Mouse (Mus musculus): ENCODE results near the gene Atp8a2.

The Atp8a2 gene

GRCm38 (mm10) chr14:59607021-59607420 is 590.0 kb downstream of the Atp8a2 start:
- DNase-seq (ENCODE audit: low spot score in 2 of 2), result no peak

- peak; percentile 56 to 68 for DNase-seq (ENCODE audit: low spot score in 2 of 2)
Observed at GRCm38 (mm10) chr14:59605671-59606353, 591.2 kb downstream of the Atp8a2 start.

DNA sequence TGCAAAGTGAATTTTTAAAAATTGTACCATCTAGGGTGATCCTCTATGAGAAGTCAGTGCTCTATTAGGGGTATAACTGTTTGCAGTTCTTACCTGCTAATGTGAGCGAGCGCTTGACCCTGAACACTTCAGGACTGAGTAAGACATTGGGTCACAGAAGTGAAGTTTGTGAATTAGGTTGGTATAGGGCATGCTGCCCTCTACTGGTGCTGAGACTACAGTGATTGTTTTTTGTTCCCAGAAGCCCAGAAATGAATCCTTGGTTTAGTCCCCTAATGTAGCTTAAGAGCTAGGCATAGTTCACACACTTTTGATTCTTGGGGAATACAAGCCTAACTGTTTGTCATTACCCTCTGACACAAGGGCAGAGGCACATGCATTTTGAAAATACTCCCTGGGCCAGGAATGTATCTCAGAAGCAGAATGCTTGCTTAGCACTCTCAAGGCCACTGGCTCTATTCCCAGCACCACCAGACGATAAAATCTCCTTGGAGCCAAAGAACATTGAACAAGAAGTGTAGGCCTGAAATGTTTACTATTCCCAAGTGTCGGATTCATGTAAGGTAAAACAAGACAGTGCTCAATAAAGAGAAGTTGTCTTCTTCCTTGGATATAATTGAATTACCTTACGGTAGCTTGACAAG is 592.9 kb downstream of the Atp8a2 start:
- peak in 1 of 2 experiments; percentile 24 for DNase-seq (ENCODE audit: low spot score in 2 of 2)

DNA sequence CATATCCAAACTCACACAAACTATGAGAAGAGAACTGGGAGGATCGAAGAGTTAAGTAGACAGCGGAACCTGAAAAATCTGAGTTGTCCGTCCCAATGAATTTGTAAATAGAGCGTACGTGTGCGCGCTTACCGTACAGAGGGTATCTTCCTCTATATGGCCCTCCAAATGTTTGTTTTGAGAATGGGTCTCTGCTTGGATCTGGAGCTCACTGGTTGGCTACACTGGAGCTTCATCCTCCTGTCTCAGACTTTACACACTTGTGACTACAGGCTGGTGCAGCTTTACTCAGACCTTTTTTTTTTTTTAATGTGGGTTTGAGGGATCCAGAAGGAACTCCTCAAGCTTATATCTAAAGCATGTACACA is 598.7 kb downstream of the Atp8a2 start:
- no peak for DNase-seq (ENCODE audit: low spot score in 2 of 2)

DNA sequence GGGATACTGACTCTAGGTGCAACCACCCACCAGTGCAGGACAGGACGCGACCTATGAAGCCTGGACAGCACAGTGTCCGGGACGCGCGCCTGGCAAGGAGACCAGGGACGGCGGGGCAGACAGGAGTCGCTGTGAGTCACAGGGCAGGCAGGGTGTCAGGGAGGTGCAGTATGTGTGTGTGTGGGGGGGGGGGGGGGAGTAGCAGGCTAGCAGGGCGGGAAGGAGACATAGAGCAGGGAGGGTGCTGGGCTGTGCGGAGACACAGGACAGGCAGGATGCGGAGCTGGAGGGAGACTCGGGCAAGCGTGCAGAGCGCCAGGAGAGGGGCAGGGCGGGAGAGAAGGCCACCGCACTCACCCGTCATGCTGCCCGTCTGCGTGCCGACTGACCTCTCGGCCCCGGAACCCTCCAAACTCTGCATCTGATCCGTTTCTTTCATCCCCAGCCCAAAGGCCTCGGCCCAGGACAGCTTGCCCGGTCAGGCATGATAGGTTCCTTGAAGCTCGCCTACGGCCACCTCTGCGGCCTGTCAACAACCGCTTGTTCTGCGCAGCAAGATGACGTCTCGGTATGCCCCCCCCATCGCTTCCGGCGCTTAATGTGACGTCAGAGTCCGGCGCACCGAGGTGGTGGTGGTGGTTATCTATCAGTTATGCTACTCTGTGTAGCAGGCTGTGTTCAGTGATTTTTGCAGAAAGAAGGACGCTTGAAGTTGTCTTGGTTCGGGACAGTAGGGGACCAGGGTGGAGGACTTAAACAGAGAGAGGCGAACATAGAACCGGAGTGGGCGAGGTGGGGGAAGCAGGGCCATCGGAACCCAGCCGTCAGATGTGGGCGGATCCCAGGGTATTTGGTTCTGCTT is 599.4 kb downstream of the Atp8a2 start, which contains the start of gene Cdadc1:
Gene Cdadc1 (minus strand): TSS at position 562 of the 862 bp plus-strand sequence.
- DNase-seq (ENCODE audit: low spot score in 2 of 2), result peak; percentile 95 to 98

- DNase-seq (ENCODE audit: low spot score in 2 of 2), result no peak
Observed at GRCm38 (mm10) chr14:59594988-59595387, 602.0 kb downstream of the Atp8a2 start.

DNA sequence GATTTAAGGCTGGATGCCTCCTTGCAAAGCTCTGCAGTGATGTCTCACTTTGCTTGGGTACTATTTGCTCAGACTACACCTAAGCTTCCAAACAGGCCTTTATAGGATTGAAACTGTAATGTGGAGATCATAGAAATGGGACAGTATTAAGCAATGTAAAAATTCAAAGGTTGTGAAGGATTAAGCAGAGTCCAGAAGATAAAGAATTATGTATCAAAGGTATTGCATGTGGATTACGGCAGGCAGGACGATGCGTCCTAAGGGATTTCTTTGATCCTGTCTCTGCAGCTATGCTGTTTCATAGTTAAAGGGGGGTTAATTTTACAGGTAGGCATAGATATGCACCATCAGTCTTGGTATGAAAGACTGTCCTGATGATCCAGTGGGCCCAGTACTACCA is 604.4 kb downstream of the Atp8a2 start:
- no peak for DNase-seq (ENCODE audit: low spot score in 2 of 2)

GRCm38 (mm10) chr14:59591901-59592300 is 605.1 kb downstream of the Atp8a2 start:
- no peak for DNase-seq (ENCODE audit: low spot score in 2 of 2)

DNA sequence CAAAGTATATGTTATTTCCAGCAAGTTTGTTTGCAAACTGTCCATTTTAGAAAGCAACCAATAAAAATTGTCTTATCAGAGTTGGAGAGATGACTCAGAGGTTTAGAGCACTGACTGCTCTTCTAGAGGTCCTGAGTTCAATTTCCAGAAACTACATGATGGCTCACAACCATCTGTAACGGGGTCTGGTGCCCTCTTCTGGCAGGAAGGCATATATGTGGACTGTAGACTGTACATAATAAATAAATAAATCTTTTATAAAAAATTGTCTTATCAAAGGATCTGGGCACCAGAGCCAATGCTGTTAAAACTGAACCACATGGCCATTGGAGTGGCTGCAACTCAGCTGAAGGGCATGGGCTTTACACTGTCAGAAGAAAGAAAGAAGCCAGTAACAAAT is 606.4 kb downstream of the Atp8a2 start:
- DNase-seq (ENCODE audit: low spot score in 2 of 2), result no peak
